In the genomic region with DNA sequence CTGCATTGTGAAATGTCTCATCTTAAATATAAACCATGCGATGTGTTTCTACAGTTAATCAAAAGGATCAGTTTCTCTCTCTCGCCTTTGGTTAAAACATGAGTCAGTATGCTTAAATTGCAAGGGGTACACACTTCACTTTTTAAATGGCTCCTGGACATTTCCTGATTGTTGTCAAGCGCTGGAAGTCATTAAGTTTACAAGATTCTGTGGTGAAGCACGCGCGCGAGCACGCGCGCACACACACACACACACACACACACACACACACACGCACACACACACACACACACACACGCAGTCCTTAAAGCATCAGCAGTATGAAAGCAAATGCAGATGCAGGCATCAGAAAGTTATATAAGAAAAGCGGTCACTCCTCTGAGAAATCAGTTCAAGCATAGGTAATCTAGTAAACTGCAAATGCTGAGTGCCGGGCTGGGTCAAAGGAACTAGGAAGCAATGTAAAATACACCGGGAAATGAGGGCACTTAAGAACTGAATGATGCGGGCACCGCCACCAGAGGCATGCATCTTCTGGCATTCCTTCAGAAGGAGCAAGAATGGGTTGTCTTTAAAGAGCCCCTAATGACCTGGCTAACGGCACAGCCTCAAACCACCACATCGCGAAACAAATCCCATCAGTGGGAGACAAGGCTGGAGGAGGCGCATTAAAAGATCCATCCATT, we compare ENCODE assay signal across 8 mouse cellular contexts. TPM values are rescaled to one million over a fixed set of nuclear protein-coding genes. Genes with fewer than 3 reads are reported as not detected.
A peak's percentile ranks its signal among the peaks of the same experiment; 100 is the strongest.
DNase-seq lines count a peak whose midpoint lies in the region; ATAC-seq and TF ChIP-seq lines count a peak whose summit lies in the region.

No protein-coding gene starts in this region.

- TF ChIP-seq CTCF in ES-Bruce4 (IDR thresholded peaks at IDR 0.05; ENCODE audit: low read depth, low read length), result no peak
- TF ChIP-seq CTCF in hindbrain, postnatal 0 days (IDR thresholded peaks at IDR 0.05; ENCODE audit: low read depth), result peak; percentile 48

- no peak for TF ChIP-seq POLR2A in ES-Bruce4 (IDR thresholded peaks at IDR 0.05; ENCODE audit: insufficient read depth, low read length)

- ATAC-seq in heart, embryonic 13.5 days (ENCODE audit: extremely low read depth, insufficient number of reproducible peaks, low FRiP score, low TSS enrichment), result 0 out of 2 replicates have a peak, but pooled peaks have one; percentile 5
- ATAC-seq in embryonic facial prominence, embryonic 14.5 days (ENCODE audit: low read depth), result no peak
- peak; percentile 48 for ATAC-seq in hindbrain, postnatal 0 days

- H3K36me3 ChIP-seq in heart, embryonic 13.5 days, result peaks cover 16% of the 10 kb centered on the region
- peaks cover 3% of the 10 kb centered on the region for H3K36me3 ChIP-seq in ES-Bruce4 (ENCODE audit: control insufficient read depth, insufficient read depth, low read length, poor library complexity, severe bottlenecking)
- H3K36me3 ChIP-seq in embryonic facial prominence, embryonic 14.5 days (ENCODE audit: control insufficient read depth, insufficient read depth, low read length), result peaks cover 4% of the 10 kb centered on the region
- H3K36me3 ChIP-seq in hindbrain, postnatal 0 days (ENCODE audit: insufficient read depth, low read length), result peaks cover 3% of the 10 kb centered on the region; the same call in 1 of the 2 replicates

- TF ChIP-seq EP300 in ES-Bruce4 (IDR thresholded peaks at IDR 0.05; ENCODE audit: insufficient read depth, low read depth, low read length), result no peak

- no peaks in the 10 kb centered on the region for H3K27me3 ChIP-seq in heart, embryonic 13.5 days (replicated peaks)
- H3K27me3 ChIP-seq in ES-Bruce4 (ENCODE audit: control insufficient read depth, insufficient read depth, low read length, poor library complexity, severe bottlenecking), result no peaks in the 10 kb centered on the region
- no peaks in the 10 kb centered on the region for H3K27me3 ChIP-seq in embryonic facial prominence, embryonic 14.5 days (replicated peaks; ENCODE audit: control insufficient read depth, insufficient read depth, low read length)
- no peaks in the 10 kb centered on the region for H3K27me3 ChIP-seq in hindbrain, postnatal 0 days (ENCODE audit: insufficient read depth, low read length)

- no peaks in the 10 kb centered on the region for H3K9me3 ChIP-seq in heart, embryonic 13.5 days
- H3K9me3 ChIP-seq in ES-Bruce4 (replicated peaks; ENCODE audit: control insufficient read depth, insufficient read depth, low read length, poor library complexity, severe bottlenecking), result no peaks in the 10 kb centered on the region
- no peaks in the 10 kb centered on the region for H3K9me3 ChIP-seq in embryonic facial prominence, embryonic 14.5 days (ENCODE audit: control insufficient read depth, low read length)
- no peaks in the 10 kb centered on the region for H3K9me3 ChIP-seq in hindbrain, postnatal 0 days (ENCODE audit: low read length)

- no peak for DNase-seq in heart, postnatal 25 days (ENCODE audit: low spot score)
- DNase-seq in embryonic facial prominence, embryonic 14.5 days (ENCODE audit: low spot score), result peak; percentile 38
- peak; percentile 65 for DNase-seq in hindbrain, postnatal 0 days (ENCODE audit: low spot score)
- peak; percentile 12 for DNase-seq in lung, postnatal 10 days
- DNase-seq in right cerebral cortex, postnatal 4 days, result peak; percentile 7
- no peak for DNase-seq in cerebellum, adult 9-11 months

- intact Hi-C loops in heart, postnatal 25 days (cut with DNase I), result loop anchor here (2.0 kb wide), 1 partner anchor 31 kb away; no protein-coding TSS in a partner anchor

- 9% methylated on average over 21 of the region's 21 CpGs for whole genome bisulfite sequencing in heart, embryonic 13.5 days
- WGBS in embryonic facial prominence, embryonic 14.5 days, result 5% methylated on average over 21 of the region's 21 CpGs
- 7% methylated on average over 21 of the region's 21 CpGs for WGBS in hindbrain, postnatal 0 days

- H3K9ac ChIP-seq in heart, embryonic 13.5 days, result peak overlapping the region; percentile 92
- peak overlapping the region; percentile 96 for H3K9ac ChIP-seq in ES-Bruce4 (ENCODE audit: low read depth, poor library complexity, severe bottlenecking)
- H3K9ac ChIP-seq in embryonic facial prominence, embryonic 14.5 days (ENCODE audit: low read depth, low read length), result peak overlapping the region; percentile 84
- peak overlapping the region; percentile 76 for H3K9ac ChIP-seq in hindbrain, postnatal 0 days (replicated peaks; ENCODE audit: low read length)

- H3K4me2 ChIP-seq in heart, embryonic 13.5 days, result peak overlapping the region; percentile 93
- peak overlapping the region; percentile 82 for H3K4me2 ChIP-seq in embryonic facial prominence, embryonic 14.5 days (ENCODE audit: low read depth, low read length)
- peak overlapping the region; percentile 62 for H3K4me2 ChIP-seq in hindbrain, postnatal 0 days (ENCODE audit: low read depth, low read length)

- peaks cover 47% of the 10 kb centered on the region for H3K4me1 ChIP-seq in heart, embryonic 13.5 days
- H3K4me1 ChIP-seq in ES-Bruce4 (ENCODE audit: control insufficient read depth, insufficient read depth, low read length), result no peaks in the 10 kb centered on the region
- H3K4me1 ChIP-seq in embryonic facial prominence, embryonic 14.5 days (ENCODE audit: control insufficient read depth, insufficient read depth, low read length), result peaks cover 18% of the 10 kb centered on the region
- peaks cover 18% of the 10 kb centered on the region for H3K4me1 ChIP-seq in hindbrain, postnatal 0 days (ENCODE audit: insufficient read depth, low read length)

- peak overlapping the region; percentile 89 for H3K27ac ChIP-seq in heart, embryonic 13.5 days (replicated peaks)
- H3K27ac ChIP-seq in ES-Bruce4 (ENCODE audit: insufficient read depth, low read length), result no peak overlapping the region
- peak overlapping the region; percentile 84 for H3K27ac ChIP-seq in embryonic facial prominence, embryonic 14.5 days (replicated peaks; ENCODE audit: low read depth, low read length)
- H3K27ac ChIP-seq in hindbrain, postnatal 0 days, result peak overlapping the region; percentile 85

- H3K4me3 ChIP-seq in heart, embryonic 13.5 days, result peak overlapping the region; percentile 88
- H3K4me3 ChIP-seq in ES-Bruce4 (ENCODE audit: low read depth, low read length), result peak overlapping the region; percentile 99
- peak overlapping the region; percentile 96 for H3K4me3 ChIP-seq in embryonic facial prominence, embryonic 14.5 days (ENCODE audit: low read depth, low read length)
- peak overlapping the region; percentile 68 for H3K4me3 ChIP-seq in hindbrain, postnatal 0 days (ENCODE audit: low read length)

RNA-seq across cellular contexts. Expression of gene Ttc17, which starts 0.9 kb away (rescaled TPM):
- 13.7 and 14.9 TPM in 2 replicates for polyA plus RNA-seq in heart, embryonic 13.5 days (2015; fragmentation: Nextera tagmentation; extraction: Ambion mirVana)
- total RNA-seq in heart, postnatal 25 days (2021), result 10 to 100 TPM; 29.0 to 35.1 TPM
- 18.4 and 21.9 TPM in 2 replicates for polyA plus RNA-seq in ES-Bruce4 (2011; ENCODE audit: insufficient read depth, insufficient read length, low read depth, missing spikeins)
- 16.9 and 17.8 TPM in 2 replicates for polyA plus RNA-seq in embryonic facial prominence, embryonic 14.5 days (2014; fragmentation: Nextera tagmentation; extraction: Ambion mirVana)
- 22.0 and 22.9 TPM in 2 replicates for total RNA-seq in hindbrain, postnatal 0 days (2014; rRNA removed)
- polyA plus RNA-seq in hindbrain, postnatal 0 days (2015; fragmentation: Nextera tagmentation; extraction: Ambion mirVana), result 19.1 and 20.1 TPM in 2 replicates

RNA-seq across cellular contexts. Expression of gene Api5, which starts 32.4 kb away (rescaled TPM):
- polyA plus RNA-seq in heart, embryonic 13.5 days (2015; fragmentation: Nextera tagmentation; extraction: Ambion mirVana), result 74.8 and 77.3 TPM in 2 replicates
- 10 to 100 TPM; 28.8 to 32.0 TPM for total RNA-seq in heart, postnatal 25 days (2021)
- 131 and 134 TPM in 2 replicates for polyA plus RNA-seq in ES-Bruce4 (2011; ENCODE audit: insufficient read depth, insufficient read length, low read depth, missing spikeins)
- polyA plus RNA-seq in embryonic facial prominence, embryonic 14.5 days (2014; fragmentation: Nextera tagmentation; extraction: Ambion mirVana), result 139 and 150 TPM in 2 replicates
- 57.6 and 68.5 TPM in 2 replicates for total RNA-seq in hindbrain, postnatal 0 days (2014; rRNA removed)
- polyA plus RNA-seq in hindbrain, postnatal 0 days (2015; fragmentation: Nextera tagmentation; extraction: Ambion mirVana), result 75.1 and 77.7 TPM in 2 replicates

Comparison
In these comparisons a context has a peak if more than half of its experiments do, and no peak if none do; other contexts are left out.
1. DNase-seq: peak in embryonic facial prominence, embryonic 14.5 days (single experiment), hindbrain, postnatal 0 days (single experiment), lung, postnatal 10 days (single experiment) and right cerebral cortex, postnatal 4 days (single experiment); none in heart, postnatal 25 days (single experiment) and cerebellum, adult 9-11 months (single experiment).
2. Peak in every context shown above with its lines, with median percentiles within 50 percentile points of each other: H3K4me2 ChIP-seq, H3K4me3 ChIP-seq and H3K9ac ChIP-seq.